Mouse (Mus musculus): ENCODE data around the gene Cttnbp2. TPM values are rescaled to one million over a fixed set of nuclear protein-coding genes. Genes with fewer than 3 reads are reported as not detected.

Cttnbp2 gene
- polyA plus RNA-seq, 1 experiment from 2014 or later = 27.4 TPM

Small RNA genes within 50 kb of the gene (microRNA-seq; reads per million reads assigned to microRNA genes)
- not detected for gene Gm26233
